8 mouse cellular contexts compared by ENCODE assay signal in genomic region chr6:134565606-134566247, GRCm38 (mm10). TPM values are rescaled to one million over a fixed set of nuclear protein-coding genes. Genes with fewer than 3 reads are reported as not detected.
A peak's percentile ranks its signal among the peaks of the same experiment; 100 is the strongest.
DNase-seq lines count a peak whose midpoint lies in the region; ATAC-seq and TF ChIP-seq lines count a peak whose summit lies in the region.

No protein-coding gene starts in this region.

- H3K36me3 ChIP-seq in embryonic facial prominence, embryonic 15.5 days: no peaks in the 10 kb centered on the region
- H3K36me3 ChIP-seq in hindbrain, embryonic 11.5 days (ENCODE audit: control insufficient read depth, insufficient read depth, low read length): no peaks in the 10 kb centered on the region
- no peaks in the 10 kb centered on the region; the same call in 1 of the 2 replicates for H3K36me3 ChIP-seq in limb, embryonic 13.5 days

- peak overlapping the region; percentile 69 for H3K4me3 ChIP-seq in lung, adult 2 months (replicated peaks; ENCODE audit: extremely low read depth, low read depth, low read length)
- peak overlapping the region; percentile 89 for H3K4me3 ChIP-seq in embryonic facial prominence, embryonic 15.5 days (replicated peaks)
- peak overlapping the region; percentile 86 for H3K4me3 ChIP-seq in hindbrain, embryonic 11.5 days (ENCODE audit: low read depth, low read length)
- peak overlapping the region; percentile 96 for H3K4me3 ChIP-seq in limb, embryonic 13.5 days

- H3K27ac ChIP-seq in embryonic facial prominence, embryonic 15.5 days (replicated peaks): peak overlapping the region; percentile 98
- H3K27ac ChIP-seq in hindbrain, embryonic 11.5 days (ENCODE audit: low read depth, low read length): peak overlapping the region; percentile 96
- peak overlapping the region; percentile 100; the same call in 1 of the 2 replicates for H3K27ac ChIP-seq in limb, embryonic 13.5 days

- 3% methylated on average over 19 of the region's 19 CpGs for WGBS in lung, adult 2 months
- 1% methylated on average over 19 of the region's 19 CpGs for WGBS in embryonic facial prominence, embryonic 15.5 days
- 1% methylated on average over 19 of the region's 19 CpGs for WGBS in hindbrain, embryonic 11.5 days
- WGBS in limb, embryonic 13.5 days: 2% methylated on average over 19 of the region's 19 CpGs

- H3K9me3 ChIP-seq in embryonic facial prominence, embryonic 15.5 days (replicated peaks): no peaks in the 10 kb centered on the region
- H3K9me3 ChIP-seq in hindbrain, embryonic 11.5 days (ENCODE audit: control insufficient read depth, low read length): no peaks in the 10 kb centered on the region
- H3K9me3 ChIP-seq in limb, embryonic 13.5 days: no peaks in the 10 kb centered on the region

- DNase-seq in lung, adult 2 months: peak; percentile 50
- DNase-seq in lung, postnatal 14 days: no peak
- DNase-seq in ZHBTc4 (ENCODE audit: low read depth, low spot score): peak; percentile 29
- DNase-seq in hindbrain, embryonic 11.5 days (ENCODE audit: low spot score): peak; percentile 59
- no peak for DNase-seq in left cerebral cortex, adult 9 months (ENCODE audit: low spot score in 2 of 2)

- peak overlapping the region; percentile 99 for H3K9ac ChIP-seq in embryonic facial prominence, embryonic 15.5 days
- H3K9ac ChIP-seq in hindbrain, embryonic 11.5 days (ENCODE audit: low read depth, low read length): peak overlapping the region; percentile 99
- peak overlapping the region; percentile 99 for H3K9ac ChIP-seq in limb, embryonic 13.5 days

- no peaks in the 10 kb centered on the region for H3K27me3 ChIP-seq in embryonic facial prominence, embryonic 15.5 days
- H3K27me3 ChIP-seq in hindbrain, embryonic 11.5 days (ENCODE audit: control insufficient read depth, insufficient read depth, low read length): no peaks in the 10 kb centered on the region
- H3K27me3 ChIP-seq in limb, embryonic 13.5 days: no peaks in the 10 kb centered on the region

- no peak for ATAC-seq in embryonic facial prominence, embryonic 15.5 days (ENCODE audit: insufficient number of reproducible peaks, low FRiP score, low TSS enrichment, low read depth)
- no peak for ATAC-seq in hindbrain, embryonic 11.5 days (ENCODE audit: low FRiP score)
- ATAC-seq in limb, embryonic 13.5 days (ENCODE audit: low FRiP score, low read depth): no peak
- ATAC-seq in monocyte, adult 5-6 weeks (replicated peaks; ENCODE audit: insufficient number of reproducible peaks, low FRiP score, low TSS enrichment, poor library complexity, severe bottlenecking): peak; percentile 27; the same call in 1 of the 2 replicates

- TF ChIP-seq POLR2A in lung, adult 2 months (IDR thresholded peaks at IDR 0.05; ENCODE audit: borderline replicate concordance, extremely low read depth, low read depth, low read length): no peak

- peaks cover 4% of the 10 kb centered on the region for H3K4me1 ChIP-seq in lung, adult 2 months (ENCODE audit: control insufficient read depth, insufficient read depth, low read length)
- H3K4me1 ChIP-seq in embryonic facial prominence, embryonic 15.5 days: peaks cover 15% of the 10 kb centered on the region
- H3K4me1 ChIP-seq in hindbrain, embryonic 11.5 days (replicated peaks; ENCODE audit: control insufficient read depth, insufficient read depth, low read length): 0 out of 2 replicates have a peak, but pooled peaks cover 3% of the 10 kb centered on the region
- peaks cover 30% of the 10 kb centered on the region for H3K4me1 ChIP-seq in limb, embryonic 13.5 days

- TF ChIP-seq CTCF in lung, adult 2 months (IDR thresholded peaks at IDR 0.05; ENCODE audit: insufficient read depth, low read length): no peak

- H3K4me2 ChIP-seq in embryonic facial prominence, embryonic 15.5 days (replicated peaks): peak overlapping the region; percentile 59
- H3K4me2 ChIP-seq in hindbrain, embryonic 11.5 days (replicated peaks; ENCODE audit: low read depth, low read length): peak overlapping the region; percentile 80
- peak overlapping the region; percentile 84 for H3K4me2 ChIP-seq in limb, embryonic 13.5 days (replicated peaks)

RNA-seq across cellular contexts. Expression of gene Lrp6, which starts 1.0 kb away (rescaled TPM):
- 30.8 and 38.3 TPM in 2 replicates for polyA plus RNA-seq in lung, adult 2 months (2012; rRNA removed)
- polyA plus RNA-seq in embryonic facial prominence, embryonic 15.5 days (2015; fragmentation: Nextera tagmentation; extraction: Ambion mirVana): 31.1 and 32.6 TPM in 2 replicates
- 28.9 and 37.1 TPM in 2 replicates for polyA plus RNA-seq in hindbrain, embryonic 11.5 days (2014; fragmentation: Nextera tagmentation; extraction: Ambion mirVana)
- 37.5 and 37.9 TPM in 2 replicates for polyA plus RNA-seq in limb, embryonic 13.5 days (2015; fragmentation: Nextera tagmentation; extraction: Ambion mirVana)
- total RNA-seq in monocyte, adult 5-6 weeks (2017): 32.0 to 57.1 TPM (median 39.6 TPM) in 3 replicates

Comparison
In these comparisons a context has a peak if more than half of its experiments do, and no peak if none do; other contexts are left out.
1. DNase-seq: peak in lung, adult 2 months (single experiment), ZHBTc4 (single experiment) and hindbrain, embryonic 11.5 days (single experiment); none in lung, postnatal 14 days (single experiment) and left cerebral cortex, adult 9 months (0 of 2).
2. Peak in every context shown above with its lines, with median percentiles within 50 percentile points of each other: H3K4me3 ChIP-seq, H3K27ac ChIP-seq, H3K4me2 ChIP-seq and H3K9ac ChIP-seq.